Mouse (Mus musculus) neural tube, embryonic 13.5 days (tissue): ENCODE measurements at regions not wholly inside any gene's neighbourhood (a gene's known extent, or its start where the extent isn't known, plus 50 kb on each side); places are given as distances from the start of the nearest gene placed in this dataset.

Experiments
- ATAC-seq: fragments of 200-750 bp; cut with Nextera tagmentation; 2 replicates; pipeline ENCODE4 v1.8.0; 2017; ENCODE audit warnings: low read depth, mild to moderate bottlenecking, moderate TSS enrichment, moderate library complexity
- H3K27ac ChIP-seq: fragments of 300-500 bp; sonication (generic); replicated peaks from 2 replicates; pipeline ENCODE4 v1.5.1; 2015; ENCODE audit warnings: moderate library complexity, mild to moderate bottlenecking, inconsistent platforms
- H3K27me3 ChIP-seq: fragments of 300-500 bp; sonication (generic); 2 replicates; pipeline ENCODE4 v1.6.1; 2015; ENCODE audit warnings: mild to moderate bottlenecking, inconsistent platforms
- H3K36me3 ChIP-seq: fragments of 300-500 bp; sonication (generic); 2 replicates; pipeline ENCODE4 v1.6.1; 2015; ENCODE audit warnings: mild to moderate bottlenecking, inconsistent platforms
- H3K4me1 ChIP-seq: fragments of 300-500 bp; sonication (generic); replicated peaks from 2 replicates; pipeline ENCODE4 v1.6.1; 2015; ENCODE audit warnings: inconsistent platforms
- H3K4me2 ChIP-seq: fragments of 300-500 bp; sonication (generic); 2 replicates; pipeline ENCODE4 v1.6.1; 2015; ENCODE audit warnings: inconsistent platforms, mild to moderate bottlenecking, moderate library complexity
- H3K4me3 ChIP-seq: fragments of 300-500 bp; sonication (generic); 2 replicates; pipeline ENCODE4 v1.5.1; 2015; ENCODE audit warnings: mild to moderate bottlenecking, inconsistent platforms
- H3K9ac ChIP-seq: fragments of 300-500 bp; sonication (generic); 2 replicates; pipeline ENCODE4 v1.6.1; 2015; ENCODE audit warnings: moderate library complexity, mild to moderate bottlenecking, inconsistent platforms
- H3K9me3 ChIP-seq: fragments of 300-500 bp; sonication (generic); 2 replicates; pipeline ENCODE4 v1.6.1; 2016; ENCODE audit warnings: inconsistent platforms
- WGBS: fragments of 180-500 bp; shearing (Covaris S2); methylation state at CpG from one replicate; pipeline ENCODE4 v1.1.7; 2015; 5-methylcytosine and 5-hydroxymethylcytosine counted together

- WGBS: 61% methylated on average over 5 of the region's 5 CpGs
- Histone ChIP-seq H3K9me3 (no peaks in the 10 kb centered on the region), H3K9ac (no peak overlapping the region), H3K36me3 (no peaks in the 10 kb centered on the region), H3K4me2 (no peak overlapping the region), H3K27me3 (no peaks in the 10 kb centered on the region), H3K4me1 (peaks cover 9% of the 10 kb centered on the region), H3K27ac (no peak overlapping the region), H3K4me3 (no peak overlapping the region)
- peak; percentile 59; the same call in 1 of the 2 replicates for ATAC-seq
These were observed 187.7 kb downstream of the Sh3bp4 start for GRCm38 (mm10) chr1:89257945-89258344.

- WGBS: 90% methylated on average over 4 of the region's 4 CpGs
- Histone ChIP-seq H3K27ac (no peak overlapping the region), H3K9me3 (no peaks in the 10 kb centered on the region), H3K9ac (no peak overlapping the region), H3K27me3 (no peaks in the 10 kb centered on the region), H3K4me1 (no peaks in the 10 kb centered on the region), H3K36me3 (no peaks in the 10 kb centered on the region), H3K4me2 (no peak overlapping the region), H3K4me3 (no peak overlapping the region)
- no peak for ATAC-seq
These were observed 188.8 kb upstream of the Agap1 start for GRCm38 (mm10) chr1:89265771-89266170.

- Histone ChIP-seq H3K4me2 (no peak overlapping the region), H3K27ac (no peak overlapping the region), H3K9ac (no peak overlapping the region), H3K4me3 (no peak overlapping the region), H3K36me3 (no peaks in the 10 kb centered on the region), H3K9me3 (no peaks in the 10 kb centered on the region), H3K4me1 (no peaks in the 10 kb centered on the region), H3K27me3 (no peaks in the 10 kb centered on the region)
- no peak for ATAC-seq
- WGBS: 72% methylated on average over 2 of the region's 2 CpGs
These were observed 185.8 kb upstream of the Agap1 start for GRCm38 (mm10) chr1:89268806-89269205.

- no peaks in the 10 kb centered on the region for H3K4me1 ChIP-seq
- H3K27me3 ChIP-seq: no peaks in the 10 kb centered on the region
- no peak overlapping the region for H3K9ac ChIP-seq
- no peaks in the 10 kb centered on the region for H3K36me3 ChIP-seq
- WGBS: 78% methylated on average over 8 of the region's 8 CpGs
- no peak overlapping the region for H3K27ac ChIP-seq
- H3K4me2 ChIP-seq: no peak overlapping the region
- no peak for ATAC-seq
- no peak overlapping the region for H3K4me3 ChIP-seq
- no peaks in the 10 kb centered on the region for H3K9me3 ChIP-seq
These were observed 182.9 kb upstream of the Agap1 start for GRCm38 (mm10) chr1:89271743-89272142.

DNA sequence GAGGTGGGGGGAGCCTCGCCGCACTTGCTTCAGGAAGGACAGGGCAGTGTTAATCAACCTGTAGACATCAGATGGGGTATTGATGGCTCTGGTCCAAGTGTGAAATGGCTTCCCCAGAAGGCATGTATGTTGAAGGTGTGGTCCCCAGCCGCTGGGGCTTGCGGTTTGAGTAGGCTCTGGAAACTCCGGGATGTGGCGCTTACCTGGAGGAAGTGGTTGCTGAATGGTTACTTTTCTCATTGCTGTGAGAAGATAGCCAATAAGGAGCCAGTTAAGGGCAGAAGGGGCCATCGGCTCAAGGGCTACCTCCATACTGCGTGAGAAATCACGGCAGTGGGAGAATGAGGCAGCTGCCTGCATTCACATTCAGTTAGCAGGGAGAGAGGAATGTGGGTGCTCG lies 181.6 kb upstream of the Agap1 start:
- no peaks in the 10 kb centered on the region for H3K9me3 ChIP-seq
- H3K27me3 ChIP-seq: no peaks in the 10 kb centered on the region
- WGBS: 77% methylated on average over 10 of the region's 10 CpGs
- no peaks in the 10 kb centered on the region for H3K36me3 ChIP-seq
- ATAC-seq: no peak
- H3K9ac ChIP-seq: no peak overlapping the region
- no peaks in the 10 kb centered on the region for H3K4me1 ChIP-seq
- no peak overlapping the region for H3K27ac ChIP-seq
- H3K4me3 ChIP-seq: no peak overlapping the region
- no peak overlapping the region for H3K4me2 ChIP-seq

- H3K9me3 ChIP-seq: no peaks in the 10 kb centered on the region
- no peak overlapping the region for H3K4me2 ChIP-seq
- H3K4me3 ChIP-seq: no peak overlapping the region
- ATAC-seq: no peak
- H3K9ac ChIP-seq: no peak overlapping the region
- H3K36me3 ChIP-seq: no peaks in the 10 kb centered on the region
- H3K27me3 ChIP-seq: no peaks in the 10 kb centered on the region
- 92% methylated on average over 10 of the region's 10 CpGs for WGBS
- H3K27ac ChIP-seq: no peak overlapping the region
- H3K4me1 ChIP-seq: no peaks in the 10 kb centered on the region
These were observed 180.7 kb upstream of the Agap1 start for GRCm38 (mm10) chr1:89273786-89274362.

DNA sequence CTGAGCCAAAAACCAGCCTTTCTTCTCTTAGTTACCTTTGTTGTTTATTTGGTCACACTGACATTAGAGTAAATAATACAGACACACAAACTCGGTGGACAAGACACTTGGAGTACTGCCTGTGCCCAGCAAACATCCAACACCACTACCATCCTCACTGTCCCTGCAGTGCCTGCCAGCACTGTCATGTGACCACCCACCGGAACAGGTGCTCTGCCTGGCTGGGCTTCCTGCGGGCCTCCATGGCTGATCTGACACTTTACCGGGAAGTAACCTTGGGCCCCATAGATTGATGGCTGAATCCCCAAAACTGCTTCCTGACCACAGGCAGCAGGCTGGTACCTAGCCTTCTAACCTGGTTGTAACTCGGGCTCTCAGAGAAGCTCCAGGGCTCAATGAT lies 175.2 kb upstream of the Agap1 start:
- ATAC-seq: no peak
- 84% methylated on average over 5 of the region's 5 CpGs for WGBS

DNA sequence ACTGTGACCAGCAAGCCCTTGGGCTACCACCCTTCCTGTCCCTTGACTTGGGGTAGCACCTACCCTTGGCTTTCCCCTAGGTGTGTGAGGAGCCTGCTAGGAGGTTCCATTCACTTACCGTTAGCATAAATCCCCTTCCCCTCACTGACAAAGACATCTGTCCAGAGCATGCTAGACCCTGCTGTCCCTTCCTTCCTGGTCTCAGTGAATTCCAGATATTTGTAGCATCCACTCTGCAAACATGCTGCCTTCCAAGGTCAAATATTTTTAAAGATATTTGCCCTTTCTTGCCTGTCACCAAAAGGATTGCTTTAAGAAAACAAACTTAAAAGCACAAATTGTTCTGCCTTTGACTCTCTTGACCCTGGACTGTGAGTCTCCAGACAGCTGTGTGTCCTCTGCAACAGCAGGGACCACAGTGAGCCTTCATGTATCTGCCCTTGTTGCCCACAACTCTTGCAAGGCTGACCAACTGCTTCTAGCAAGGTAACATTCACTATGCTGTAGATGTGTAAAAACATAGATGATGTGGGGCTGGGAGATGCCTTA lies 173.4 kb upstream of the Agap1 start:
- no peak overlapping the region for H3K4me2 ChIP-seq
- H3K9me3 ChIP-seq: no peaks in the 10 kb centered on the region
- H3K4me3 ChIP-seq: no peak overlapping the region
- H3K36me3 ChIP-seq: no peaks in the 10 kb centered on the region
- no peak overlapping the region for H3K9ac ChIP-seq
- H3K27me3 ChIP-seq: no peaks in the 10 kb centered on the region
- H3K4me1 ChIP-seq: no peaks in the 10 kb centered on the region
- WGBS: 84% methylated on average over 1 of the region's 1 CpGs
- no peak for ATAC-seq
- H3K27ac ChIP-seq: no peak overlapping the region

More for the DNA sequence above, 175.2 kb upstream of the Agap1 start:
- Histone ChIP-seq H3K9ac (no peak overlapping the region), H3K9me3 (no peaks in the 10 kb centered on the region), H3K36me3 (no peaks in the 10 kb centered on the region), H3K27me3 (no peaks in the 10 kb centered on the region), H3K4me1 (no peaks in the 10 kb centered on the region), H3K27ac (no peak overlapping the region), H3K4me2 (no peak overlapping the region), H3K4me3 (no peak overlapping the region)

DNA sequence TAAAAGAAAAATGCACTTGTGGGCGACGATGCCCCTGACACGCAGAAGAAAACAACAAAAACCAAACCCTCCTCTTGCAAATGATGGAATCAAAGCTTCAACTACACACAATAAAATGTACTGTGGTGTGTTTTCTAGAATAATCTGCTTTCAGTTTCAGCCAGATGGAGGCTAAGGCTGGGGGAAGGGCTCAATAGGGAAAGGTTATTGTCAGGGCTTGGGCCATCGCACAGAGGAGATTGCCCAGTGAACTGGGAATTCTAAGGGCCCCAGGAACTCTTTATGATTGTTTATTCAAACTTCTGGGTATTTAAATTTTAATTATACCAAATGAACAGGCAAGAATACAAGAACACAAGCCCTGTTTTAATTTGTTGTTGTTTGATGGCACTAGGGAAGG lies 169.6 kb upstream of the Agap1 start:
- Histone ChIP-seq H3K27me3 (no peaks in the 10 kb centered on the region), H3K4me3 (no peak overlapping the region), H3K36me3 (no peaks in the 10 kb centered on the region), H3K4me2 (no peak overlapping the region), H3K9me3 (no peaks in the 10 kb centered on the region), H3K27ac (no peak overlapping the region), H3K9ac (no peak overlapping the region), H3K4me1 (no peaks in the 10 kb centered on the region)
- WGBS: 72% methylated on average over 4 of the region's 4 CpGs
- ATAC-seq: no peak

GRCm38 (mm10) chr1:89287136-89287795 lies 167.3 kb upstream of the Agap1 start:
- WGBS: 80% methylated on average over 10 of the region's 10 CpGs

GRCm38 (mm10) chr1:89288001-89288400 lies 166.6 kb upstream of the Agap1 start:
- Histone ChIP-seq H3K4me3 (no peak overlapping the region), H3K9ac (no peak overlapping the region)

More at GRCm38 (mm10) chr1:89287136-89287795, 167.3 kb upstream of the Agap1 start:
- Histone ChIP-seq H3K9ac (no peak overlapping the region), H3K4me1 (no peaks in the 10 kb centered on the region), H3K4me2 (no peak overlapping the region), H3K9me3 (no peaks in the 10 kb centered on the region), H3K4me3 (no peak overlapping the region), H3K27ac (no peak overlapping the region), H3K36me3 (no peaks in the 10 kb centered on the region), H3K27me3 (no peaks in the 10 kb centered on the region)
- ATAC-seq: no peak

GRCm38 (mm10) chr1:89288921-89289320 lies 165.7 kb upstream of the Agap1 start:
- WGBS: 86% methylated on average over 2 of the region's 2 CpGs
- H3K4me1 ChIP-seq: no peaks in the 10 kb centered on the region
- ATAC-seq: no peak
- H3K27me3 ChIP-seq: no peaks in the 10 kb centered on the region
- H3K9ac ChIP-seq: no peak overlapping the region
- H3K9me3 ChIP-seq: no peaks in the 10 kb centered on the region
- no peak overlapping the region for H3K4me3 ChIP-seq
- no peak overlapping the region for H3K4me2 ChIP-seq
- H3K27ac ChIP-seq: no peak overlapping the region
- H3K36me3 ChIP-seq: no peaks in the 10 kb centered on the region

More at GRCm38 (mm10) chr1:89288001-89288400, 166.6 kb upstream of the Agap1 start:
- no peak for ATAC-seq
- Histone ChIP-seq H3K27ac (no peak overlapping the region), H3K4me1 (no peaks in the 10 kb centered on the region), H3K9me3 (no peaks in the 10 kb centered on the region), H3K27me3 (no peaks in the 10 kb centered on the region), H3K4me2 (no peak overlapping the region), H3K36me3 (no peaks in the 10 kb centered on the region)

DNA sequence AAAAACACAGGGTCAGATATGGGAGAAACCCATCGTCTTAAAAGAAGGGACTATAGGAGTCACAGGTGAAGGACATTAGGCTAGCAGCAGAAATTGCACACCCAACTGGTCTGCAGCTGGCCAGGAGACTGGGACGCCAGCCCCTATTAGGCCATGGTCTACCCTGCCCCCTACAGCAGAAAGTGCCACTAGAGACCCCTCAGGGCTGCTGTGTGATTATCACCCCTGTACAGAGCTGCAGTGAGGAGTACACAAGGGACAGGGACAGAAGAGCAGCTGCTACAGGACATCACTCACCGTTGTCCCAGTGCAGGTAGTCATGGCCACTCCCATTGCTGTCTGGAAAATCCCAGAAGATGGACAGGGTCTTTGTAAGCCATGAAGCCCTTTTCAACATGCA lies 157.9 kb upstream of the Agap1 start:
- ATAC-seq: no peak
- peaks cover 3% of the 10 kb centered on the region; the same call in 1 of the 2 replicates for H3K4me1 ChIP-seq
- H3K27me3 ChIP-seq: no peaks in the 10 kb centered on the region
- no peak overlapping the region for H3K4me2 ChIP-seq
- 59% methylated on average over 3 of the region's 3 CpGs for WGBS
- no peaks in the 10 kb centered on the region for H3K9me3 ChIP-seq
- no peaks in the 10 kb centered on the region for H3K36me3 ChIP-seq
- H3K27ac ChIP-seq: no peak overlapping the region
- no peak overlapping the region for H3K4me3 ChIP-seq
- H3K9ac ChIP-seq: no peak overlapping the region
